Mouse (Mus musculus) embryonic facial prominence, embryonic 13.5 days (tissue): ENCODE measurements around the gene Ctnna2. TPM values are rescaled to one million over a fixed set of nuclear protein-coding genes. Genes with fewer than 3 reads are reported as not detected.

ENCODE experiments used
- ATAC-seq: fragments of 200-750 bp; cut with Nextera tagmentation; 2 replicates; pipeline ENCODE4 v1.8.0; 2017; ENCODE audit warnings: low read depth; ENCODE audit not compliant: insufficient number of reproducible peaks, insufficient read depth, low FRiP score, low TSS enrichment
- H3K27ac ChIP-seq: fragments of 300-500 bp; sonication (generic); 2 replicates; pipeline ENCODE4 v1.5.1; 2015; ENCODE audit warnings: moderate library complexity, mild to moderate bottlenecking, inconsistent platforms
- H3K27me3 ChIP-seq: fragments of 300-500 bp; sonication (generic); 2 replicates; pipeline ENCODE4 v1.6.1; 2015; ENCODE audit warnings: mild to moderate bottlenecking, inconsistent platforms
- H3K36me3 ChIP-seq: fragments of 300-500 bp; sonication (generic); 2 replicates; pipeline ENCODE4 v1.6.1; 2015; ENCODE audit warnings: mild to moderate bottlenecking, inconsistent platforms
- H3K4me1 ChIP-seq: fragments of 300-500 bp; sonication (generic); 2 replicates; pipeline ENCODE4 v1.6.1; 2015; ENCODE audit warnings: inconsistent platforms
- H3K4me2 ChIP-seq: fragments of 300-500 bp; sonication (generic); 2 replicates; pipeline ENCODE4 v1.6.1; 2015; ENCODE audit warnings: moderate library complexity, mild to moderate bottlenecking, inconsistent platforms
- H3K4me3 ChIP-seq: fragments of 300-500 bp; sonication (generic); 2 replicates; pipeline ENCODE4 v1.5.1; 2015; ENCODE audit warnings: mild to moderate bottlenecking, inconsistent platforms
- H3K9ac ChIP-seq: fragments of 300-500 bp; sonication (generic); 2 replicates; pipeline ENCODE4 v1.6.1; 2015; ENCODE audit warnings: mild to moderate bottlenecking, inconsistent platforms
- H3K9me3 ChIP-seq: fragments of 300-500 bp; sonication (generic); 2 replicates; pipeline ENCODE4 v1.6.1; 2016; ENCODE audit warnings: inconsistent platforms
- WGBS: fragments of 180-500 bp; shearing (Covaris S2); methylation state at CpG from one replicate; pipeline ENCODE4 v1.1.7; 2015; ENCODE audit warnings: mixed read lengths; 5-methylcytosine and 5-hydroxymethylcytosine counted together
- polyA plus RNA-seq: library from polyadenylated mRNA; unstranded; fragments of >200 nt; fragmentation: Nextera tagmentation; extraction: Ambion mirVana; gene quantifications from 2 replicates; pipeline ENCODE4 v1.2.1, GENCODE M21; 2015

The Ctnna2 gene
- polyA plus RNA-seq, 1 experiment from 2014 or later = 9.1 TPM

GRCm38 (mm10) chr6:77324748-77325147 is 654.8 kb downstream of the Ctnna2 start:
- no peak overlapping the region for H3K27ac ChIP-seq
- no peaks in the 10 kb centered on the region for H3K9me3 ChIP-seq
- no peaks in the 10 kb centered on the region for H3K4me1 ChIP-seq
- no peaks in the 10 kb centered on the region for H3K36me3 ChIP-seq
- no peak for ATAC-seq
- no peak overlapping the region for H3K4me3 ChIP-seq
- H3K27me3 ChIP-seq = no peaks in the 10 kb centered on the region
- H3K4me2 ChIP-seq = no peak overlapping the region
- WGBS = 62% methylated on average over 3 of the region's 3 CpGs
- H3K9ac ChIP-seq = no peak overlapping the region

GRCm38 (mm10) chr6:77324327-77324726 is 655.2 kb downstream of the Ctnna2 start:
- no peaks in the 10 kb centered on the region for H3K27me3 ChIP-seq
- ATAC-seq = no peak
- no peak overlapping the region for H3K9ac ChIP-seq
- no peaks in the 10 kb centered on the region for H3K4me1 ChIP-seq
- 86% methylated on average over 1 of the region's 1 CpGs for whole genome bisulfite sequencing
- no peak overlapping the region for H3K4me2 ChIP-seq
- H3K4me3 ChIP-seq = no peak overlapping the region
- no peaks in the 10 kb centered on the region for H3K9me3 ChIP-seq
- H3K36me3 ChIP-seq = no peaks in the 10 kb centered on the region
- H3K27ac ChIP-seq = no peak overlapping the region

- Histone ChIP-seq H3K27ac (no peak overlapping the region), H3K9me3 (no peaks in the 10 kb centered on the region), H3K36me3 (no peaks in the 10 kb centered on the region), H3K4me1 (no peaks in the 10 kb centered on the region), H3K4me2 (no peak overlapping the region), H3K27me3 (no peaks in the 10 kb centered on the region), H3K4me3 (no peak overlapping the region), H3K9ac (no peak overlapping the region)
- 87% methylated on average over 3 of the region's 3 CpGs for WGBS
- ATAC-seq = no peak
These were observed 672.7 kb downstream of the Ctnna2 start for GRCm38 (mm10) chr6:77306796-77307195.

DNA sequence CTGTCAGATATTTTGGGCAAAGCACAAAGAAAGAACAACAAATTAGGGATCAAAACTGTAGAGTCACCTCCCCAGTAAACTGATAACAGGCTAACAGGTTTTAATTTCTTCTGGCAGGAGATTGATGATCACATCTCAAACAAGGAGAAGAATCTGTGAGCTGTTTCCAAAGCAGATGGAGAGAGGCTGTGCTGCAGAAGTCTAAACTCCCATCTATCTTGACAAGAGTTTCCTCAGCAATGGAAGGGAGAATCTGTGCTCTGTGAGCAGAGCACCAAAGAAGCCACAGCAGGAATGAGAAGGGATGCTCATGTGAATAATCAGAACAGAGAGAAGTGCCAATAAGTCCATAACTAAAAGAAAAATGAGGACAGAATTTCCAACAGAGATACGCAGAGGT is 678.2 kb downstream of the Ctnna2 start:
- Histone ChIP-seq H3K36me3 (no peaks in the 10 kb centered on the region), H3K4me2 (no peak overlapping the region), H3K27me3 (no peaks in the 10 kb centered on the region), H3K9me3 (no peaks in the 10 kb centered on the region), H3K27ac (no peak overlapping the region), H3K4me1 (no peaks in the 10 kb centered on the region), H3K4me3 (no peak overlapping the region), H3K9ac (no peak overlapping the region)
- no peak for ATAC-seq
- 85% methylated on average over 1 of the region's 1 CpGs for WGBS

DNA sequence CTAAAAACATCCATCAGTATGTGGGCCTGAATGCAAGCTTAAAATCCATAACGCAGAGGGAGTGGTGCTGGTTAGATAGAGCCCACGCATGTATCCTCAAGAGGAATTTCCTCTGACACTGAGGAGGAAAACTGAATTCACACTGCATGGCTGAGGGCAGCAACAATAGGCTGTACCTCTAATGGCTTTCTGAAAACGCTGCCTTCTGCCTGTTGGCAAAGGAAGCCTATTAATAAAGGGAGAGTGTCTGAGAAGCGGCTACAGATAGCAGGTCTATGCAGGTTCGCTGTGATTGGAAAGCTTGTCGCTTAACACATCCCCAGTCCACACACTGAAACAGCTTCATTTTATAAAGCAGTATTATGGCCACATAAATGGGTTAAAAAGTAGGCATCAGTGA is 688.1 kb downstream of the Ctnna2 start:
- Histone ChIP-seq H3K9ac (no peak overlapping the region), H3K36me3 (no peaks in the 10 kb centered on the region), H3K27ac (no peak overlapping the region), H3K9me3 (no peaks in the 10 kb centered on the region), H3K4me3 (no peak overlapping the region), H3K27me3 (no peaks in the 10 kb centered on the region), H3K4me1 (no peaks in the 10 kb centered on the region), H3K4me2 (no peak overlapping the region)
- no peak for ATAC-seq
- 72% methylated on average over 6 of the region's 6 CpGs for WGBS

DNA sequence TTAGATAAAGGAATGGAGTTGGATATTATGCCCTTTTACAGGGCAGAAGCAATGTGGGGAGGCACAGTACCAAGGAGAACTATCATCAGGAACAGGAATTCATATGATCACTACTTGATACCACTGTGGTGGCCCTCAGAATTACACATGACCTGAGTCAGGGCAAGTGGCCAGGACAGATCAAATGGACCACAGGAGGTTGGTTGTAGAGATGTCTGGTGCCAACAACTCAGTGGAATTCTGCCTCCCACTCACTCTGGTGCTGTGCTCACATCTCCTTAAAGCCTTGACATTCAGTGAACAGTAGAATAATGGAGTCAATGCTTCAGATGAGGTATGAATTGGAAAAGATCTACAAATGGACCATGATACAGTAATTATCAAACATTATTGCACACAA is 691.1 kb downstream of the Ctnna2 start:
- no peak overlapping the region for H3K9ac ChIP-seq
- no peaks in the 10 kb centered on the region for H3K27me3 ChIP-seq
- H3K27ac ChIP-seq = no peak overlapping the region
- H3K36me3 ChIP-seq = no peaks in the 10 kb centered on the region
- H3K9me3 ChIP-seq = no peaks in the 10 kb centered on the region
- no peaks in the 10 kb centered on the region for H3K4me1 ChIP-seq
- H3K4me3 ChIP-seq = no peak overlapping the region
- H3K4me2 ChIP-seq = no peak overlapping the region
- no peak for ATAC-seq

DNA sequence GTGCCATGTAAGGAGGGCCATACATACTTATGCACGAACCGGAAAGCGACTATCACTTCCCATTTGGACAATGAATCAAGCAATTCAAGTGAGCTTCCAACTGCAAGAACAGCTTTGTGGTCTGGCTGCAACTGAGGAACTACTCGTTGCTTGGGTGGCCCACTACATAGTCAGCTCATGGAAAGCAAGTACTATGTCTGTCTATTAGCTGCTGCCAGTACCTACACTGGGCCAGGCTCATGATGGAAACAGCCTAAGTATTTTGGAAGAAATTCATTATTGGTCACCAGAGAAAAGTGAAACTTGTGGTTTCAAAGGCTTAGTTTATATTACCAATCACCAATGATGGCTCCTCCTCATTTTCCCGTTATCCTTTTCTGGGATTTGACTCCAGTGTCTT is 693.2 kb downstream of the Ctnna2 start:
- Histone ChIP-seq H3K4me3 (no peak overlapping the region), H3K27ac (no peak overlapping the region), H3K4me2 (no peak overlapping the region), H3K36me3 (no peaks in the 10 kb centered on the region), H3K27me3 (no peaks in the 10 kb centered on the region), H3K4me1 (no peaks in the 10 kb centered on the region), H3K9me3 (no peaks in the 10 kb centered on the region), H3K9ac (no peak overlapping the region)
- no peak for ATAC-seq
- WGBS = 89% methylated on average over 5 of the region's 5 CpGs

- Histone ChIP-seq H3K4me3 (no peak overlapping the region), H3K4me1 (no peaks in the 10 kb centered on the region), H3K36me3 (no peaks in the 10 kb centered on the region), H3K9ac (no peak overlapping the region), H3K27me3 (no peaks in the 10 kb centered on the region), H3K27ac (no peak overlapping the region), H3K9me3 (no peaks in the 10 kb centered on the region), H3K4me2 (no peak overlapping the region)
- 79% methylated on average over 5 of the region's 5 CpGs for WGBS
- ATAC-seq = no peak
These were observed 700.7 kb downstream of the Ctnna2 start for GRCm38 (mm10) chr6:77278794-77279193.

- Histone ChIP-seq H3K27ac (no peak overlapping the region), H3K36me3 (no peaks in the 10 kb centered on the region), H3K4me2 (no peak overlapping the region), H3K4me1 (no peaks in the 10 kb centered on the region), H3K9ac (no peak overlapping the region), H3K9me3 (no peaks in the 10 kb centered on the region), H3K4me3 (no peak overlapping the region), H3K27me3 (no peaks in the 10 kb centered on the region)
- WGBS = 23% methylated on average over 3 of the region's 3 CpGs
- no peak for ATAC-seq
These were observed 714.3 kb downstream of the Ctnna2 start for GRCm38 (mm10) chr6:77265163-77265562.

DNA sequence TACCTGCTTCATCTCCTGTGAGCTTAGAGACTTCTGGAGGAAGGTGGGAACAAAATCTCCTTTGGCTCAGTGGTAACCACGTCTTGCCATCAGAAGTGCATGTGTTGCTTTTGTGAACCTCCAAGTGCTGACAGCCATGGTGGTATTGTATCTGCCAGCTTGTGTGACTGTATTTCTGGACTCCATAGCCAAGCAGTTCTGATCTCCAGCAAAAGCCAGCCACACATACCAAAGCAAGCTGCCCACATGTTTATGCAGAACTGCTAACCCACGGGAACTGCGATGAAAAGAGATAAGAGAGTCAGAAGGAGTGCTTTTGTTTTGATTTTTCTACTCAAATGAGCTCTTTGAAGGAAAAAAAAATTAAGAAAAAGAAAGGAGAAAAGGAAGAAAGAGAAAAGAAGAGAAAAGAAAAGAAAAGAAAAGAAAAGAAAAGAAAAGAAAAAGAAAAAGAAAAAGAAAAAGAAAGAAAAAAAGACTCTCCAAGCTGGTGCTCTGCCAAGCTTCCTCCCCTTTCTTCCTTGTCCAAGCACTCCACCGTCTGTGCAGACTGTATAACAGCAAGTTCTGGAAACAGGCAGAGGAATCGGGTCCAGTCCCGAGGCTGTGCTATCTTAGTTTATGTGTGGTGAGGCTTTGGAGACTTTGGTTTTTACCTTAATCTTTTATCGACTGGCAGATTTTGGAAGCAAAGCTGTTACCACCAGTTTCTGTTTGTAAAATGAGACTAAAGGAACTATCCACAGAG is 722.0 kb downstream of the Ctnna2 start:
- Histone ChIP-seq H3K27ac (no peak overlapping the region), H3K4me3 (no peak overlapping the region), H3K4me1 (no peaks in the 10 kb centered on the region), H3K4me2 (no peak overlapping the region), H3K9ac (no peak overlapping the region), H3K9me3 (no peaks in the 10 kb centered on the region), H3K27me3 (no peaks in the 10 kb centered on the region), H3K36me3 (no peaks in the 10 kb centered on the region)
- 43% methylated on average over 7 of the region's 7 CpGs for WGBS
- no peak for ATAC-seq

DNA sequence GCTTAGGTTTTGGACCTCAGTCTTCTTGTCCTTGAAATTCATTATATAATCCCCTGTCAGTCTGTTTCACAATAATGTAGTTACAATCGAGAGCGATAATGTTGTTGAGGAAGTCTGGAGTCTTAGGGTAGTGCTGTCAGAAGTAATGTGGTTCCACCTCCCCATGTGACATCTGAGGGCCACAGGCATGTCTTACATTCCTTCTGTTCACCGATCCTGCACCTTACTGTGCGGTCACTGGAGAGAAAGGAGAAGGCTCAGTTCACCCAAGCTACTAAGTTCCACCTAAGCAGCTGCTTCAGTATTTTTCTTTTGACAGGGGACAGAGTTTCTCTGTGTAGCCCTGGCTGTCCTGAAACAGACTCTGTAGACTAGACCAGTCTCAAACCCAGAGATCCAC is 723.2 kb downstream of the Ctnna2 start:
- ATAC-seq = no peak
- H3K27me3 ChIP-seq = no peaks in the 10 kb centered on the region
- no peak overlapping the region for H3K4me2 ChIP-seq
- WGBS = 87% methylated on average over 4 of the region's 4 CpGs
- no peak overlapping the region for H3K4me3 ChIP-seq
- H3K36me3 ChIP-seq = no peaks in the 10 kb centered on the region
- H3K9me3 ChIP-seq = no peaks in the 10 kb centered on the region
- H3K27ac ChIP-seq = no peak overlapping the region
- no peak overlapping the region for H3K9ac ChIP-seq
- no peaks in the 10 kb centered on the region for H3K4me1 ChIP-seq

DNA sequence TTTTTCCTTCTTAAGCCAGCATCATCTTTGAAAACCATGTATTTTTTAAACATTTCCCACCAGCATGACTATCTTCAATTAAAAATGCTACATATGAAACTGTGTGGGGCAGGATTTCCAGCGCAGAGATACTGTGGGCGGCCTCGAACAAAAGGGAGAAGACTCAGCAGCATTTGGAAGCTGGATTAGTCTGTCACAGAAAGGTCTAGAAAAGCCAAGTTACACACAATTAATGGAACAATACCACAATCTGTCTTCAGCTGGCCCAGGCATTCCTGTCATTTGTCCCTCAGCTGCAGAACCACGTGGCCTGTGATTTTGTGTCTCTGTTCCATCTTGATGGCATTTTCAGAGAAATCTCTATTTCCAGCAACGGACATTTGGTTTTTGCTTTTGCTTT is 726.0 kb downstream of the Ctnna2 start:
- WGBS = 84% methylated on average over 5 of the region's 5 CpGs

More for the DNA sequence above, 726.0 kb downstream of the Ctnna2 start:
- no peaks in the 10 kb centered on the region; the same call in 1 of the 2 replicates for H3K27me3 ChIP-seq
- no peak overlapping the region for H3K4me2 ChIP-seq
- no peak overlapping the region for H3K9ac ChIP-seq
- H3K27ac ChIP-seq = no peak overlapping the region
- no peak for ATAC-seq
- H3K4me1 ChIP-seq = no peaks in the 10 kb centered on the region
- no peak overlapping the region for H3K4me3 ChIP-seq
- H3K36me3 ChIP-seq = no peaks in the 10 kb centered on the region
- no peaks in the 10 kb centered on the region for H3K9me3 ChIP-seq
